Mouse (Mus musculus): Measurements from ENCODE around the gene Nsfl1c.
"Not testable (repeated sequence)": the region's sequence is repeated elsewhere in the genome, so short reads cannot be mapped to it uniquely, and the experiment has no call there.

Gene Nsfl1c

GRCm38 (mm10) chr2:151494035-151494803, at the start of gene Nsfl1c:
Gene Nsfl1c, plus strand, starts transcription at chr2:151494182.
- peak; percentile 98 for DNase-seq (ENCODE audit: low spot score)

GRCm38 (mm10) chr2:151476053-151476452, 17.9 kb upstream of the Nsfl1c start, which contains the start of gene 4921509C19Rik:
Gene 4921509C19Rik, minus strand, starts transcription at chr2:151476153.
- not testable (repeated sequence) for DNase-seq (ENCODE audit: low spot score)

GRCm38 (mm10) chr2:151486496-151486895, 7.5 kb upstream of the Nsfl1c start:
- DNase-seq (ENCODE audit: low spot score) = no peak

- DNase-seq (ENCODE audit: low spot score) = no peak
Measured at GRCm38 (mm10) chr2:151498358-151498757, 4.4 kb downstream of the Nsfl1c start.

GRCm38 (mm10) chr2:151500442-151501007, 6.5 kb downstream of the Nsfl1c start:
- DNase-seq (ENCODE audit: low spot score) = no peak

GRCm38 (mm10) chr2:151504226-151504625, 10.2 kb downstream of the Nsfl1c start:
- no peak for DNase-seq (ENCODE audit: low spot score)

GRCm38 (mm10) chr2:151512199-151512598, 18.2 kb downstream of the Nsfl1c start:
- DNase-seq (ENCODE audit: low spot score) = peak; percentile 32

GRCm38 (mm10) chr2:151513525-151514285, 19.7 kb downstream of the Nsfl1c start:
- no peak for DNase-seq (ENCODE audit: low spot score)

GRCm38 (mm10) chr2:151519000-151519399, 25.0 kb downstream of the Nsfl1c start:
- no peak for DNase-seq (ENCODE audit: low spot score)

GRCm38 (mm10) chr2:151524324-151525041, 30.5 kb downstream of the Nsfl1c start:
- no peak for DNase-seq (ENCODE audit: low spot score)

- DNase-seq (ENCODE audit: low spot score) = no peak
Measured at GRCm38 (mm10) chr2:151525520-151525919, 31.5 kb downstream of the Nsfl1c start.

GRCm38 (mm10) chr2:151528066-151528465, 34.1 kb downstream of the Nsfl1c start:
- DNase-seq (ENCODE audit: low spot score) = no peak

- no peak for DNase-seq (ENCODE audit: low spot score)
Measured at GRCm38 (mm10) chr2:151529169-151529568, 35.2 kb downstream of the Nsfl1c start.

GRCm38 (mm10) chr2:151530378-151531230, 36.6 kb downstream of the Nsfl1c start:
- no peak for DNase-seq (ENCODE audit: low spot score)

- DNase-seq (ENCODE audit: low spot score) = no peak
Measured at GRCm38 (mm10) chr2:151533632-151534031, 39.6 kb downstream of the Nsfl1c start.

- no peak for DNase-seq (ENCODE audit: low spot score)
Measured at GRCm38 (mm10) chr2:151535961-151536617, 42.1 kb downstream of the Nsfl1c start.

GRCm38 (mm10) chr2:151536618-151536974, 42.6 kb downstream of the Nsfl1c start:
- DNase-seq (ENCODE audit: low spot score) = peak; percentile 49

GRCm38 (mm10) chr2:151538646-151539045, 44.7 kb downstream of the Nsfl1c start:
- DNase-seq (ENCODE audit: low spot score) = no peak

- peak; percentile 97 for DNase-seq (ENCODE audit: low spot score)
Measured at GRCm38 (mm10) chr2:151542323-151543062, 48.5 kb downstream of the Nsfl1c start, which contains the start of gene Fkbp1a. Gene Fkbp1a, plus strand, starts transcription at chr2:151542483.
